Comparison of ENCODE assay signal across 14 mouse cellular contexts in the genomic region with DNA sequence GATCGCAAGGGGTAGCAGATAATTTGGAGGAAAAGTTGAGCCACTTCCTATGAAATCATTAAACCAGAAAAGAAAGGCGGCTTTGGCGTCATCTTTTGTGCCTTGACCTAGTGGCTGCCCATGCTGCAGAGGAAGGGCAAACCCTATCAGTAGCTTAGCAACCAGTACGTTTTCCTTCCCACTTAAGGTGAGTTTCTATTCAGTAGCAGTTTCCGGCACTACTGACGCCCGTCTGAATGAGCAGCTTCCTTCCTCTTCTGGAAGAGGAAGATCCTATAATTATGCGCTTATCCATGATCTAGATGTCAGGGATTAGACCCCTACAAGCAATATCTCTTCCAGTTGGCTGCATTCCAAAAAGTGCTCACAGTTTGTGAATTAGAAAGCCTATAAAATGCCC.
A peak's percentile ranks its signal among the peaks of the same experiment; 100 is the strongest.
DNase-seq lines count a peak whose midpoint lies in the region; ATAC-seq and TF ChIP-seq lines count a peak whose summit lies in the region.
"Had no signal": no experiment of that assay in that cellular context is flagged by ENCODE, and none has a peak within 500 bp of the region (broad histone marks: within the 10 kb centered on the region; RNA-seq: fewer than 3 reads in every experiment).

No protein-coding gene starts in this region.

- peak overlapping the region; percentile 40; the same call in 1 of the 2 replicates for H3K27ac ChIP-seq in heart, adult 2 months
- H3K27ac ChIP-seq in heart, embryonic 11.5 days (ENCODE audit: low read depth, low read length) = no peak overlapping the region
- H3K27ac ChIP-seq in midbrain, embryonic 12.5 days (replicated peaks) = no peak overlapping the region
- no peak overlapping the region for H3K27ac ChIP-seq in midbrain, embryonic 16.5 days (ENCODE audit: low read length)
- no peak overlapping the region for H3K27ac ChIP-seq in hindbrain, embryonic 16.5 days (ENCODE audit: low read depth, low read length)
- H3K27ac ChIP-seq: liver, embryonic 12.5 days had no signal

- DNase-seq in heart, adult 2 months = peak in 1 of 2 experiments; percentile 12
- DNase-seq in heart, postnatal 4 days = peak; percentile 9
- DNase-seq in retina, embryonic 14.5 days (ENCODE audit: low spot score) = peak; percentile 41
- DNase-seq in layer of hippocampus, postnatal 10 days (ENCODE audit: low spot score in 2 of 2) = no peak
- DNase-seq: cerebellum, adult 9-11 months; gastrocnemius, postnatal 10 days; layer of hippocampus, postnatal 36 days; thymus, postnatal 36 days had no signal

- TF ChIP-seq EP300 in heart, adult 2 months (IDR thresholded peaks at IDR 0.05; ENCODE audit: insufficient read depth, low read depth, low read length) = 0 out of 2 replicates have a peak, but pooled peaks have one; percentile 23

- no peak for TF ChIP-seq POLR2A in heart, adult 2 months (IDR thresholded peaks at IDR 0.05; ENCODE audit: insufficient read depth, low read depth, low read length)

- no peaks in the 10 kb centered on the region for H3K27me3 ChIP-seq in heart, adult 2 months (ENCODE audit: control insufficient read depth, insufficient read depth, low read length)
- H3K27me3 ChIP-seq in heart, embryonic 11.5 days (ENCODE audit: control insufficient read depth, insufficient read depth, low read length) = no peaks in the 10 kb centered on the region
- H3K27me3 ChIP-seq in midbrain, embryonic 12.5 days = no peaks in the 10 kb centered on the region
- H3K27me3 ChIP-seq in midbrain, embryonic 16.5 days (ENCODE audit: control insufficient read depth, insufficient read depth, low read depth, low read length) = no peaks in the 10 kb centered on the region
- H3K27me3 ChIP-seq in hindbrain, embryonic 16.5 days (replicated peaks; ENCODE audit: control insufficient read depth, insufficient read depth, low read length) = no peaks in the 10 kb centered on the region
- H3K27me3 ChIP-seq: liver, embryonic 12.5 days had no signal

- H3K4me2 ChIP-seq in heart, embryonic 11.5 days = no peak overlapping the region
- H3K4me2 ChIP-seq in midbrain, embryonic 12.5 days (replicated peaks) = no peak overlapping the region
- no peak overlapping the region for H3K4me2 ChIP-seq in midbrain, embryonic 16.5 days (ENCODE audit: low read length)
- no peak overlapping the region for H3K4me2 ChIP-seq in hindbrain, embryonic 16.5 days (ENCODE audit: low read length)
- H3K4me2 ChIP-seq: liver, embryonic 12.5 days had no signal

- intact Hi-C loops in heart, adult 2 months (cut with DNase I) = loop anchor here (5.0 kb wide), 1 partner anchor 191 kb away; no protein-coding TSS in a partner anchor

- H3K36me3 ChIP-seq in heart, adult 2 months (ENCODE audit: control insufficient read depth, insufficient read depth, low read length) = peaks cover 2% of the 10 kb centered on the region
- H3K36me3 ChIP-seq in heart, embryonic 11.5 days (ENCODE audit: control insufficient read depth, insufficient read depth, low read length) = no peaks in the 10 kb centered on the region
- H3K36me3 ChIP-seq in midbrain, embryonic 12.5 days = no peaks in the 10 kb centered on the region
- H3K36me3 ChIP-seq in midbrain, embryonic 16.5 days (ENCODE audit: control insufficient read depth, insufficient read depth, low read length) = no peaks in the 10 kb centered on the region
- no peaks in the 10 kb centered on the region for H3K36me3 ChIP-seq in hindbrain, embryonic 16.5 days (ENCODE audit: control insufficient read depth, insufficient read depth, low read length)
- H3K36me3 ChIP-seq: liver, embryonic 12.5 days had no signal

- H3K9me3 ChIP-seq in heart, embryonic 11.5 days (replicated peaks; ENCODE audit: control insufficient read depth, low read length) = no peaks in the 10 kb centered on the region
- no peaks in the 10 kb centered on the region for H3K9me3 ChIP-seq in midbrain, embryonic 12.5 days
- no peaks in the 10 kb centered on the region for H3K9me3 ChIP-seq in midbrain, embryonic 16.5 days (replicated peaks; ENCODE audit: control insufficient read depth, low read length, poor library complexity, severe bottlenecking)
- H3K9me3 ChIP-seq in hindbrain, embryonic 16.5 days (ENCODE audit: control insufficient read depth, low read length) = no peaks in the 10 kb centered on the region
- H3K9me3 ChIP-seq: liver, embryonic 12.5 days had no signal

- no peak overlapping the region for H3K4me3 ChIP-seq in heart, adult 2 months
- H3K4me3 ChIP-seq in heart, embryonic 11.5 days (ENCODE audit: low read depth, low read length) = no peak overlapping the region
- no peak overlapping the region for H3K4me3 ChIP-seq in midbrain, embryonic 12.5 days
- H3K4me3 ChIP-seq in midbrain, embryonic 16.5 days (ENCODE audit: low read depth, low read length) = no peak overlapping the region
- H3K4me3 ChIP-seq in hindbrain, embryonic 16.5 days (ENCODE audit: low read length) = no peak overlapping the region
- H3K4me3 ChIP-seq: liver, embryonic 12.5 days; myocyte had no signal

- no peak overlapping the region for H3K9ac ChIP-seq in heart, adult 2 months (ENCODE audit: low read depth, low read length)
- H3K9ac ChIP-seq in heart, embryonic 11.5 days (ENCODE audit: low read depth, low read length) = no peak overlapping the region
- H3K9ac ChIP-seq in midbrain, embryonic 12.5 days (replicated peaks) = no peak overlapping the region
- no peak overlapping the region for H3K9ac ChIP-seq in midbrain, embryonic 16.5 days (ENCODE audit: low read depth, low read length)
- no peak overlapping the region for H3K9ac ChIP-seq in hindbrain, embryonic 16.5 days (ENCODE audit: low read depth, low read length)
- H3K9ac ChIP-seq: liver, embryonic 12.5 days had no signal

- H3K4me1 ChIP-seq in heart, adult 2 months (ENCODE audit: control insufficient read depth, insufficient read depth, low read length) = peaks cover 7% of the 10 kb centered on the region
- H3K4me1 ChIP-seq in heart, embryonic 11.5 days (ENCODE audit: control insufficient read depth, insufficient read depth, low read length) = no peaks in the 10 kb centered on the region
- H3K4me1 ChIP-seq in midbrain, embryonic 12.5 days = 0 out of 2 replicates have a peak, but pooled peaks cover 3% of the 10 kb centered on the region
- H3K4me1 ChIP-seq in midbrain, embryonic 16.5 days (ENCODE audit: control insufficient read depth, insufficient read depth, low read length) = no peaks in the 10 kb centered on the region
- no peaks in the 10 kb centered on the region for H3K4me1 ChIP-seq in hindbrain, embryonic 16.5 days (ENCODE audit: control insufficient read depth, insufficient read depth, low read depth, low read length)
- H3K4me1 ChIP-seq: liver, embryonic 12.5 days had no signal

- 26% methylated on average over 8 of the region's 8 CpGs for WGBS in heart, adult 2 months
- WGBS in heart, embryonic 11.5 days (ENCODE audit: insufficient replicate concordance) = 55% methylated on average over 8 of the region's 8 CpGs
- 53% methylated on average over 8 of the region's 8 CpGs for WGBS in midbrain, embryonic 12.5 days
- WGBS in midbrain, embryonic 16.5 days = 46% methylated on average over 8 of the region's 8 CpGs
- 51% methylated on average over 8 of the region's 8 CpGs for WGBS in hindbrain, embryonic 16.5 days

- no peaks in the 10 kb centered on the region for H3K79me2 ChIP-seq in heart, adult 2 months (replicated peaks; ENCODE audit: control insufficient read depth, insufficient read depth, low read length)

- no peak for TF ChIP-seq CTCF in heart, adult 2 months (IDR thresholded peaks at IDR 0.05)

- ATAC-seq in heart, embryonic 11.5 days (replicated peaks; ENCODE audit: insufficient number of reproducible peaks, low FRiP score, low TSS enrichment) = no peak
- peak; percentile 34; the same call in 1 of the 2 replicates for ATAC-seq in midbrain, embryonic 12.5 days (ENCODE audit: low FRiP score, low read depth)
- no peak for ATAC-seq in midbrain, embryonic 16.5 days
- ATAC-seq in hindbrain, embryonic 16.5 days = no peak
- ATAC-seq: liver, embryonic 12.5 days had no signal

Comparison
In these comparisons a context has a peak if more than half of its experiments do, and no peak if none do; other contexts are left out.
1. DNase-seq: peak in heart, postnatal 4 days (single experiment) and retina, embryonic 14.5 days (single experiment); none in layer of hippocampus, postnatal 10 days (0 of 2).